Mouse (Mus musculus): ENCODE measurements around the gene Ldlrad3.

DNA sequence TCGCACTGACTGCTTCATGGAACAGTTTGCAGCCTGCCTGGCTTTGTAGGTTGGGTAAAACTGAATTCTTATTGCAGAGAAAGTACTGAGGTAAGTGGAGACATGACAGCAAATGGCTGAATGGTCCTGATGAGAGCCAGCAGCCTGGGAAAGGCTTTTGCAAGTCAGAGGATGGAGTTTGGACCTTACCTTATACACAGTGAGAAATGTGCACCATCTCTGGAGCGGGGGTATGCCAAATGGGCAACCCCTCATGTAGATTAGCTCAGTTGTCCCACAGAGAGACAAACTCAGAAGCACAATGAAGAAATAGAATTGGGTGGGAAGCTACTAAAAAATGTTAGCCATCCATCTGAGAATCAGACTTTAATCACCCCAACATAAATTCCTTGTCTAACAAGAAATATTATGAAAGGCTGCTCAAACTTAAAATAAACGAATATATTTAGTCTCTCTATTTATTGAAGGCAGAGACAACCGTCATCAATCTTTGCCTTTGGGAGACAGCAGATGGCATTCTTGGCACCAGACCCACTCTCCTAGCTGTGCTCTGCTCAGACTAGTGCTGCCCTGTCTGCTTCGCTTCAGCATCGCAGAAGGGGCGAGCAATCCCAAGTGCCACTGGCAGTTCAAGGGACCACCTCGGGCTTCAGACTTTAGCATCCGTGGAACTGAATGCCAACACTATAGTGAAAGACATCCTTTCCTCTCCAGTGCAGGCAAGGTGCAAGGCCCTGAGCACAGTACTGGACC lies 51.5 kb downstream of the Ldlrad3 start:
- no peak for TF ChIP-seq EP300 (IDR thresholded peaks at IDR 0.05)
- no peak for TF ChIP-seq CTCF (IDR thresholded peaks at IDR 0.05)
